Mouse (Mus musculus): ENCODE measurements around the gene Pspn. TPM values are rescaled to one million over a fixed set of nuclear protein-coding genes. Genes with fewer than 3 reads are reported as not detected.

Gene Pspn
- not detected for total RNA-seq (2021)

GRCm38 (mm10) chr17:56999968-57000609 lies at the start of gene Pspn:
Pspn (minus strand) TSS chr17:57000018.
- DNase-seq: no peak
- intact Hi-C loops (cut with DNase I): loop anchor here (10.0 kb wide), 1 partner anchor 255 kb away; no protein-coding TSS in a partner anchor

GRCm38 (mm10) chr17:57048816-57049215 lies 49.0 kb upstream of the Pspn start:
- intact Hi-C loops (cut with DNase I): no loop called here

GRCm38 (mm10) chr17:57047406-57047805 lies 47.6 kb upstream of the Pspn start:
- intact Hi-C loops (cut with DNase I): no loop called here
- DNase-seq: no peak

More at GRCm38 (mm10) chr17:57048816-57049215, 49.0 kb upstream of the Pspn start:
- no peak for DNase-seq

GRCm38 (mm10) chr17:57041554-57041953 lies 41.7 kb upstream of the Pspn start, which contains the start of gene Slc25a41:
Slc25a41 (minus strand) TSS chr17:57041654.
- no peak for DNase-seq
- intact Hi-C loops (cut with DNase I): no loop called here

GRCm38 (mm10) chr17:57038978-57039377 lies 39.2 kb upstream of the Pspn start:
- no peak for DNase-seq
- intact Hi-C loops (cut with DNase I): no loop called here

GRCm38 (mm10) chr17:57032854-57033253 lies 33.0 kb upstream of the Pspn start:
- intact Hi-C loops (cut with DNase I): loop anchor here (1.0 kb wide), 1 partner anchor 26 kb away; the partner anchor contains the start of genes Crb3 and Slc25a23

GRCm38 (mm10) chr17:57031661-57032420 lies 32.0 kb upstream of the Pspn start:
- intact Hi-C loops (cut with DNase I): no loop called here
- peak; percentile 98 for DNase-seq

More at GRCm38 (mm10) chr17:57032854-57033253, 33.0 kb upstream of the Pspn start:
- no peak for DNase-seq

GRCm38 (mm10) chr17:57030931-57031660 lies 31.3 kb upstream of the Pspn start, which contains the start of gene Khsrp:
Khsrp (minus strand) TSS chr17:57031522.
- intact Hi-C loops (cut with DNase I): loop anchor here (1.0 kb wide), 2 partner anchors 18 to 41 kb away; partner anchors contain the start of gene Clpp
- peak in 1 of 2 experiments; percentile 16 for DNase-seq

- intact Hi-C loops (cut with DNase I): loop anchor here (1.0 to 5.0 kb wide), 3 partner anchors 16 to 92 kb away; partner anchors contain the start of genes Clpp and Mllt1
- DNase-seq: peak in 1 of 2 experiments; percentile 20
These were observed 29.9 kb upstream of the Pspn start for GRCm38 (mm10) chr17:57029691-57030090.

GRCm38 (mm10) chr17:57027471-57027870 lies 27.7 kb upstream of the Pspn start:
- DNase-seq: no peak
- intact Hi-C loops (cut with DNase I): loop anchor here (5.0 kb wide), 1 partner anchor 90 kb away; the partner anchor contains the start of gene Mllt1

- intact Hi-C loops (cut with DNase I): no loop called here
- DNase-seq: no peak
These were observed 21.1 kb upstream of the Pspn start for GRCm38 (mm10) chr17:57020960-57021359.

- intact Hi-C loops (cut with DNase I): no loop called here
- DNase-seq: no peak
These were observed 19.9 kb upstream of the Pspn start for GRCm38 (mm10) chr17:57019693-57020092.

GRCm38 (mm10) chr17:57012245-57012795 lies 12.5 kb upstream of the Pspn start:
- intact Hi-C loops (cut with DNase I): no loop called here
- DNase-seq: no peak

GRCm38 (mm10) chr17:57011236-57012141 lies 11.7 kb upstream of the Pspn start, which contains the start of the genes Gtf2f1 and Gm17949:
Gtf2f1 (minus strand) TSS chr17:57011288.
Gm17949 (plus strand) TSS chr17:57011469.
- intact Hi-C loops (cut with DNase I): loop anchor here (2.0 kb wide), 1 partner anchor 21 kb away; the partner anchor contains the start of gene Clpp
- DNase-seq: peak; percentile 88 to 93

- DNase-seq: no peak
- intact Hi-C loops (cut with DNase I): loop anchor here (2.0 kb wide), 1 partner anchor 20 kb away; the partner anchor contains the start of gene Clpp
These were observed 11.1 kb upstream of the Pspn start for GRCm38 (mm10) chr17:57010911-57011235.

GRCm38 (mm10) chr17:57007137-57007905 lies 7.5 kb upstream of the Pspn start:
- intact Hi-C loops (cut with DNase I): no loop called here
- DNase-seq: no peak

- intact Hi-C loops (cut with DNase I): loop anchor here (1.0 kb wide), 1 partner anchor 114 kb away; no protein-coding TSS in a partner anchor
These were observed 4.2 kb upstream of the Pspn start for GRCm38 (mm10) chr17:57003994-57004393.

GRCm38 (mm10) chr17:57001228-57001627 lies 1.4 kb upstream of the Pspn start:
- no peak for DNase-seq
- intact Hi-C loops (cut with DNase I): no loop called here

More at GRCm38 (mm10) chr17:57003994-57004393, 4.2 kb upstream of the Pspn start:
- DNase-seq: no peak
